Comparison of ENCODE assay signal across 9 mouse cellular contexts in the genomic region with DNA sequence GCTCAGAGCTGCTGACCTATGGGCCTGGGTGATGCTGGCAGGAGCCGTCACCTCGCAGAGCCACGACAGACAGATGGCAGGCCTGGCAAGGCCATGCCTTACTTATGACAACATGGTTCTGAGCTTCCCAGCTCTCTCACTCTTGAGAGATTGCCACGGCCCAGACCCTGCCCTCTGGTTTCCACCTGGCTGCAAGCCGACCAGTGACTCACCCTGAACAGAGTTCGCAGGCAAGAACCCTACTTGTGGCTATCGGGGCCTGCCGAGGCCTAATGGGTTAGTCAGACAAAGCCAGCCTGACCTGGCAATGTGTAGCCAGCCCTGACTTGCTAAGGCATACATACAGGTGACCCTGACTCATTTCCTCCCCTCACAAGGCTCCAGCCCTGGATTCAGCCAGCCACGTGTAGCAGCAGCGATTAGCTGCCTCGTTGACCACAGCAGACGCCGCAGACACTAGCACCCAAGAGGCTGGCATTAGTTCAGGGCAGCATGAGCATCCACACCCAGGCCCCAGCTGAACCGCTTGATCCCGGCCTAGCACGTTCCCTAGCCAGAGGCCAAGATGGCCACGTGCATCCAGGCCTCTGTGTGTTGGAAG. TPM values are rescaled to one million over a fixed set of nuclear protein-coding genes. Genes with fewer than 3 reads are reported as not detected.
DNase-seq lines count a peak whose midpoint lies in the region; ATAC-seq and TF ChIP-seq lines count a peak whose summit lies in the region.
"Had no signal": no experiment of that assay in that cellular context is flagged by ENCODE, and none has a peak within 500 bp of the region (broad histone marks: within the 10 kb centered on the region; RNA-seq: fewer than 3 reads in every experiment).

No protein-coding gene starts in this region.

- no peak for TF ChIP-seq EP300 in liver, postnatal 0 days (IDR thresholded peaks at IDR 0.05; ENCODE audit: low read depth)

- no peaks in the 10 kb centered on the region for H3K27me3 ChIP-seq in liver, postnatal 0 days (ENCODE audit: insufficient read depth, low read length)
- H3K27me3 ChIP-seq: liver, embryonic 15.5 days had no signal

- H3K36me3 ChIP-seq in liver, postnatal 0 days (replicated peaks; ENCODE audit: insufficient read depth, low read length): peaks cover 73% of the 10 kb centered on the region

- TF ChIP-seq CTCF in left cerebral cortex, adult 2 months (IDR thresholded peaks at IDR 0.05): no peak
- no peak for TF ChIP-seq CTCF in liver, postnatal 0 days (IDR thresholded peaks at IDR 0.05; ENCODE audit: low read depth)

- no peak overlapping the region for H3K9ac ChIP-seq in liver, postnatal 0 days (replicated peaks)
- H3K9ac ChIP-seq: liver, embryonic 15.5 days had no signal

- H3K9me3 ChIP-seq in liver, postnatal 0 days (ENCODE audit: low read length): no peaks in the 10 kb centered on the region
- H3K9me3 ChIP-seq: liver, embryonic 15.5 days had no signal

- intact Hi-C loops in left cerebral cortex, adult 2 months (cut with DNase I): loop anchor here (2.0 to 10.0 kb wide), 2 partner anchors 24 to 278 kb away; no protein-coding TSS in a partner anchor
- intact Hi-C loops in left cerebral cortex, postnatal 25 days (cut with DNase I): no loop called here

- H3K4me2 ChIP-seq in liver, postnatal 0 days (ENCODE audit: low read depth, low read length): no peak overlapping the region
- H3K4me2 ChIP-seq: liver, embryonic 15.5 days had no signal

- DNase-seq in left cerebral cortex, adult 2 months (ENCODE audit: extremely low spot score in 1 of 2, low spot score in 2 of 2): no peak
- DNase-seq in left cerebral cortex, postnatal 25 days (ENCODE audit: low spot score in 2 of 2): no peak
- DNase-seq in adrenal gland, adult 2 months: peak; percentile 99
- DNase-seq in cerebellum, postnatal 36 days: peak; percentile 90
- DNase-seq in liver, postnatal 0 days: no peak
- no peak for DNase-seq in right cerebral cortex, postnatal 36 days (ENCODE audit: low spot score in 2 of 2)
- no peak for DNase-seq in layer of hippocampus, adult 11-12 months (ENCODE audit: low spot score)

- H3K27ac ChIP-seq in left cerebral cortex, adult 2 months: peak overlapping the region; percentile 28; the same call in 1 of the 2 replicates
- H3K27ac ChIP-seq in liver, postnatal 0 days (ENCODE audit: low read depth): peak overlapping the region; percentile 39
- H3K27ac ChIP-seq: liver, embryonic 15.5 days had no signal

- 91% methylated on average over 17 of the region's 17 CpGs for WGBS in liver, postnatal 0 days (ENCODE audit: insufficient replicate concordance)

- ATAC-seq in liver, postnatal 0 days: no peak
- no peak for ATAC-seq in inflammation-experienced regulatory T-cells, adult 6 months

- peaks cover 30% of the 10 kb centered on the region for H3K4me1 ChIP-seq in liver, postnatal 0 days (ENCODE audit: insufficient read depth)

- no peak overlapping the region for H3K4me3 ChIP-seq in left cerebral cortex, adult 2 months
- H3K4me3 ChIP-seq in liver, postnatal 0 days (ENCODE audit: low read depth, low read length): no peak overlapping the region
- H3K4me3 ChIP-seq: liver, embryonic 15.5 days had no signal

RNA-seq across cellular contexts. Expression of a gene that starts 25.1 kb away (rescaled TPM):
- total RNA-seq in left cerebral cortex, adult 2 months (2021): 10 to 100 TPM; 46.1 to 47.3 TPM
- 10 to 100 TPM; 46.7 to 50.6 TPM for total RNA-seq in left cerebral cortex, postnatal 25 days (2021)
- total RNA-seq in adrenal gland, adult 2 months (2021): 100 to 1,000 TPM in 1 of 2 experiments, 10 to 100 TPM in 1; 65.8 to 146 TPM
- polyA plus RNA-seq in adrenal gland, adult 2 months (2012; rRNA removed): 198 and 208 TPM in 2 replicates
- 16.4 and 17.6 TPM in 2 replicates for polyA plus RNA-seq in liver, postnatal 0 days (2015; fragmentation: Nextera tagmentation; extraction: Ambion mirVana)
- polyA plus RNA-seq in inflammation-experienced regulatory T-cells, adult 6 months (2017; shearing (Covaris generic)): 10 to 100 TPM; 18.4 to 21.9 (median 18.7) TPM

RNA-seq across cellular contexts. Expression of a gene that starts 33.6 kb away (rescaled TPM):
- 10 to 100 TPM; 68.3 to 74.2 TPM for total RNA-seq in left cerebral cortex, adult 2 months (2021)
- total RNA-seq in left cerebral cortex, postnatal 25 days (2021): 10 to 100 TPM; 60.5 to 67.1 TPM
- 10 to 100 TPM; 16.4 to 19.3 TPM for total RNA-seq in adrenal gland, adult 2 months (2021)
- 6.5 and 10.4 TPM in 2 replicates for polyA plus RNA-seq in adrenal gland, adult 2 months (2012; rRNA removed)
- polyA plus RNA-seq in liver, postnatal 0 days (2015; fragmentation: Nextera tagmentation; extraction: Ambion mirVana): 10.1 and 13.5 TPM in 2 replicates
- 10 to 100 TPM in 2 of 3 experiments, 1 to 10 TPM in 1; 5.9 to 20.1 (median 14.8) TPM for polyA plus RNA-seq in inflammation-experienced regulatory T-cells, adult 6 months (2017; shearing (Covaris generic))

Comparison
In these comparisons a context has a peak if more than half of its experiments do, and no peak if none do; other contexts are left out.
1. DNase-seq: peak in adrenal gland, adult 2 months (single experiment) and cerebellum, postnatal 36 days (2 of 2); none in left cerebral cortex, adult 2 months (0 of 2), left cerebral cortex, postnatal 25 days (0 of 2), liver, postnatal 0 days (single experiment), right cerebral cortex, postnatal 36 days (0 of 2) and layer of hippocampus, adult 11-12 months (single experiment).